Mouse (Mus musculus): Measurements from ENCODE around the gene Rinl.

Rinl gene

GRCm38 (mm10) chr7:28822993-28823903, 34.5 kb downstream of the Rinl start:
- DNase-seq (ENCODE audit: low spot score in 2 of 2) = no peak

GRCm38 (mm10) chr7:28823932-28824331, 35.2 kb downstream of the Rinl start:
- no peak for DNase-seq (ENCODE audit: low spot score in 2 of 2)

GRCm38 (mm10) chr7:28824941-28825685, 36.3 kb downstream of the Rinl start, which contains the start of gene Ech1:
Ech1 (plus strand) TSS chr7:28825217.
- DNase-seq (ENCODE audit: low spot score in 2 of 2) = peak; percentile 90 to 94

GRCm38 (mm10) chr7:28825686-28826401, 37.1 kb downstream of the Rinl start:
- peak in 1 of 2 experiments; percentile 45 for DNase-seq (ENCODE audit: low spot score in 2 of 2)

GRCm38 (mm10) chr7:28826402-28826772, 37.6 kb downstream of the Rinl start:
- DNase-seq (ENCODE audit: low spot score in 2 of 2) = no peak

GRCm38 (mm10) chr7:28827338-28827737, 38.6 kb downstream of the Rinl start:
- DNase-seq (ENCODE audit: low spot score in 2 of 2) = no peak

GRCm38 (mm10) chr7:28829821-28830220, 41.1 kb downstream of the Rinl start:
- DNase-seq (ENCODE audit: low spot score in 2 of 2) = no peak

GRCm38 (mm10) chr7:28830981-28831380, 42.2 kb downstream of the Rinl start:
- DNase-seq (ENCODE audit: low spot score in 2 of 2) = no peak

GRCm38 (mm10) chr7:28831411-28832125, 42.8 kb downstream of the Rinl start:
- DNase-seq (ENCODE audit: low spot score in 2 of 2) = no peak

GRCm38 (mm10) chr7:28832137-28832536, 43.4 kb downstream of the Rinl start:
- DNase-seq (ENCODE audit: low spot score in 2 of 2) = no peak

GRCm38 (mm10) chr7:28833723-28834347, 45.1 kb downstream of the Rinl start, which contains the start of gene Lgals4:
Lgals4 (plus strand) TSS chr7:28833854.
- no peak for DNase-seq (ENCODE audit: low spot score in 2 of 2)

GRCm38 (mm10) chr7:28836936-28837335, 48.2 kb downstream of the Rinl start:
- DNase-seq (ENCODE audit: low spot score in 2 of 2) = no peak

GRCm38 (mm10) chr7:28838331-28838730, 49.6 kb downstream of the Rinl start:
- no peak for DNase-seq (ENCODE audit: low spot score in 2 of 2)

GRCm38 (mm10) chr7:28847273-28847672, 58.5 kb downstream of the Rinl start:
- no peak for DNase-seq (ENCODE audit: low spot score in 2 of 2)

Measured in urinary bladder, postnatal 4 days (tissue).